Mouse (Mus musculus) olfactory bulb, adult 2 months (tissue): Measurements from ENCODE around the gene Zbtb49. TPM values are rescaled to one million over a fixed set of nuclear protein-coding genes. Genes with fewer than 3 reads are reported as not detected.

Source experiments
- H3K27ac ChIP-seq: fragments of 200-500 bp; 2 replicates; pipeline ENCODE4 v1.5.1; 2012; ENCODE audit warnings: low read depth, low read length; ENCODE audit not compliant: insufficient read depth
- H3K4me1 ChIP-seq: fragments of 200-500 bp; 2 replicates; pipeline ENCODE4 v1.6.1; 2012; ENCODE audit warnings: low read length; ENCODE audit not compliant: control insufficient read depth, insufficient read depth
- H3K4me3 ChIP-seq: fragments of 200-500 bp; 2 replicates; pipeline ENCODE4 v1.5.1; 2012; ENCODE audit warnings: mild to moderate bottlenecking, low read depth, low read length, moderate library complexity; ENCODE audit not compliant: insufficient read depth
- CTCF ChIP-seq: fragments of 200-500 bp; IDR thresholded peaks from 2 replicates; pipeline ENCODE4 v1.5.1; 2012; ENCODE audit warnings: low read depth, mild to moderate bottlenecking, low read length, moderate library complexity; ENCODE audit not compliant: insufficient read depth
- POLR2A ChIP-seq: fragments of 200-500 bp; IDR thresholded peaks from 2 replicates; pipeline ENCODE4 v1.6.1; 2012; ENCODE audit warnings: mild to moderate bottlenecking, low read depth, low read length, moderate library complexity; ENCODE audit not compliant: insufficient read depth
- WGBS: fragments of 180-500 bp; shearing (Covaris S2); methylation state at CpG from one replicate; pipeline ENCODE4 v1.1.7; 2018; 5-methylcytosine and 5-hydroxymethylcytosine counted together
- polyA plus RNA-seq: library from polyadenylated mRNA; stranded (reverse); fragments of >200 nt; gene quantifications from 2 replicates; pipeline ENCODE4 v1.2.4, GENCODE M21; 2012; ENCODE audit warnings: low replicate concordance; ENCODE audit not compliant: missing spikeins, insufficient read depth, insufficient read length

Gene Zbtb49
- polyA plus RNA-seq, 1 experiment: not detected

GRCm38 (mm10) chr5:38241473-38241834 is 21.2 kb upstream of the Zbtb49 start:
- Histone ChIP-seq H3K27ac (no peak overlapping the region), H3K4me1 (no peaks in the 10 kb centered on the region; the same call in 1 of the 2 replicates), H3K4me3 (no peak overlapping the region)
- 83% methylated on average over 3 of the region's 3 CpGs for WGBS
- TF ChIP-seq CTCF (no peak), POLR2A (no peak)

- H3K4me1 ChIP-seq: no peaks in the 10 kb centered on the region; the same call in 1 of the 2 replicates
- 36% methylated on average over 5 of the region's 5 CpGs for WGBS
- H3K27ac ChIP-seq: no peak overlapping the region
- no peak overlapping the region for H3K4me3 ChIP-seq
- TF ChIP-seq POLR2A (no peak), CTCF (no peak)
Observed at GRCm38 (mm10) chr5:38240727-38241472, 20.6 kb upstream of the Zbtb49 start.

DNA sequence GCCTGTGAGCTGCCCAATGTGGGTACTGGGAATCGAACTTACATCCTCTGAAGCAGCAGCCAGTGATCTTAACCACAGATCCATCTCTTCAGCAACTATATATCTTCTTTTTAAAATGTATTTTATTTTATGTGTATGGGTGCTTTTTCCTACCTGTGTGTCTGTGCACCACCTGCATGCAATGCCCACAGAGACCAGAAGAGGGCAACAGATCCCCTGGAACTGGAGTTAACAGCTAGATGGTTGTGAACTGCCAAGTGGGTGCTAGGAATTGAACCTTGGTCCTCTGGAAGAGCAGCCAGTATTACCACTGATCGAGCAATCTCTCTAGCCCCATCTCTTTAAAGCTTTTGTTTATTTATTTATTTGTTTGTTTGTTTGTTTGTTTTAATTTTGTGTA is 16.4 kb upstream of the Zbtb49 start:
- H3K4me1 ChIP-seq: no peaks in the 10 kb centered on the region; the same call in 1 of the 2 replicates
- no peak overlapping the region for H3K27ac ChIP-seq
- WGBS: 96% methylated on average over 2 of the region's 2 CpGs
- no peak overlapping the region for H3K4me3 ChIP-seq
- TF ChIP-seq CTCF (no peak), POLR2A (no peak)

- H3K4me1 ChIP-seq: no peaks in the 10 kb centered on the region; the same call in 1 of the 2 replicates
Observed at GRCm38 (mm10) chr5:38235422-38235821, 15.2 kb upstream of the Zbtb49 start.

DNA sequence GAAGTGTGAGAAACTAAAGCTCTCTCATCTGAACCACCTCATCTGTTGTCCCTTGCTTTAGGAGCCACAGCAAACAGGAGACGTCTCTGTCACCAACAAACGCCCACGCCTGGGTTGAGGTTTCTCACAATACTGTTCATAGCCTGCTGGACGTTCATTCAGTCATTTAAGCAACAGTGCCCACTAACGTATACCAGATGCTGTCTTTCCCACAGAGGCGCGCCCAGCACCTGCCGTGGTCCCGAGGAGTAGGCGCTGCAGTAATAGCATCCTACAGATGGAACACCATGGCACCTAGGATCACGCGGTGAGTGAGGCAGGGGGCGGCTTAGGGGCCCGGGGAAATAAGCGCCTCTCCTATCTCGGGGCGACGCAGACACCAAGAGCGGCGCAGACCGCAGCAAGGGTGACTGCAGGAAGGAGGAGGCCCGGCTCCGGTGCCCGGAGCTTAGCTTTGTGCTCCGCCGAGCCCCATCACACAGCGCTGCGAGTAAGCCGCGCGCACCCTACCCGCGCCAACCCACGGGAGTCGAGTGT is 418 bp downstream of the Zbtb49 start:
- no peak for TF ChIP-seq CTCF
- no peak for TF ChIP-seq POLR2A
- H3K27ac ChIP-seq: peak overlapping the region; percentile 16
- H3K4me1 ChIP-seq: peaks cover 7% of the 10 kb centered on the region
- peak overlapping the region; percentile 68 for H3K4me3 ChIP-seq
- WGBS: under 1% methylated on average over 35 of the region's 35 CpGs

More at GRCm38 (mm10) chr5:38235422-38235821, 15.2 kb upstream of the Zbtb49 start:
- 66% methylated on average over 4 of the region's 4 CpGs for WGBS
- Histone ChIP-seq H3K27ac (no peak overlapping the region), H3K4me3 (no peak overlapping the region)
- TF ChIP-seq POLR2A (no peak), CTCF (peak; percentile 58; the same call in 1 of the 2 replicates)

- no peak for TF ChIP-seq POLR2A
- no peak for TF ChIP-seq CTCF
- 87% methylated on average over 6 of the region's 6 CpGs for WGBS
- H3K4me1 ChIP-seq: peaks cover 8% of the 10 kb centered on the region
- H3K4me3 ChIP-seq: no peak overlapping the region
- no peak overlapping the region for H3K27ac ChIP-seq
Observed at GRCm38 (mm10) chr5:38213009-38213408, 7.2 kb downstream of the Zbtb49 start.

DNA sequence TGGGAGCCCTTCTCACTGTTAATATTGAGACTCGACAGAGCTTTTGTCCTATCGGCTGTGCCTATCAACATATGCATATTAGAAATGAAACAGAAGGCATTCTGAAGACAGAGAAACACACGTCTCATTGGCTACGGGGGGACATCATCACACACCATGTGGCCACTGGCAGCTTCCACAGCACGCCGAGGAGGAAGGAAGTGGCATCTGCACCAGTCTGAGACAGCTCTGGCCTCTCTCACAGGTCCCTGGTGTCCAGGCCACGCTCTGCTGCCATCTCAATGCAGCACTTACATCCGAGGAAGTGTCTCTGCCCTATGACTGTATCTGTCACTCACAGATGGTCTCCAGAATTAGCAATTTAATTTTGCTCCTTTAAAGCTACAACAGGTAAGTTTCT is 8.6 kb downstream of the Zbtb49 start:
- no peak overlapping the region for H3K27ac ChIP-seq
- 86% methylated on average over 8 of the region's 8 CpGs for WGBS
- TF ChIP-seq CTCF (no peak), POLR2A (no peak)
- H3K4me1 ChIP-seq: peaks cover 6% of the 10 kb centered on the region; the same call in 1 of the 2 replicates
- no peak overlapping the region for H3K4me3 ChIP-seq

GRCm38 (mm10) chr5:38208985-38209384 is 11.3 kb downstream of the Zbtb49 start:
- H3K4me3 ChIP-seq: no peak overlapping the region
- WGBS: 53% methylated on average over 8 of the region's 8 CpGs
- no peak overlapping the region for H3K27ac ChIP-seq
- TF ChIP-seq CTCF: no peak
- TF ChIP-seq POLR2A: no peak
- H3K4me1 ChIP-seq: peaks cover 16% of the 10 kb centered on the region

- H3K27ac ChIP-seq: no peak overlapping the region
- WGBS: 72% methylated on average over 7 of the region's 7 CpGs
- TF ChIP-seq CTCF: no peak
- TF ChIP-seq POLR2A: no peak
- no peak overlapping the region for H3K4me3 ChIP-seq
- peaks cover 16% of the 10 kb centered on the region for H3K4me1 ChIP-seq
Observed at GRCm38 (mm10) chr5:38205303-38205726, 14.9 kb downstream of the Zbtb49 start.

GRCm38 (mm10) chr5:38199686-38200085 is 20.6 kb downstream of the Zbtb49 start:
- TF ChIP-seq CTCF (no peak), POLR2A (no peak)
- 74% methylated on average over 2 of the region's 2 CpGs for WGBS

More at GRCm38 (mm10) chr5:38199686-38200085, 20.6 kb downstream of the Zbtb49 start:
- Histone ChIP-seq H3K4me3 (no peak overlapping the region), H3K27ac (no peak overlapping the region), H3K4me1 (no peaks in the 10 kb centered on the region)
